Mouse (Mus musculus): ENCODE data around the gene Elp4.
A peak's percentile ranks its signal among the peaks of the same experiment; 100 is the strongest.

Elp4 gene

DNA sequence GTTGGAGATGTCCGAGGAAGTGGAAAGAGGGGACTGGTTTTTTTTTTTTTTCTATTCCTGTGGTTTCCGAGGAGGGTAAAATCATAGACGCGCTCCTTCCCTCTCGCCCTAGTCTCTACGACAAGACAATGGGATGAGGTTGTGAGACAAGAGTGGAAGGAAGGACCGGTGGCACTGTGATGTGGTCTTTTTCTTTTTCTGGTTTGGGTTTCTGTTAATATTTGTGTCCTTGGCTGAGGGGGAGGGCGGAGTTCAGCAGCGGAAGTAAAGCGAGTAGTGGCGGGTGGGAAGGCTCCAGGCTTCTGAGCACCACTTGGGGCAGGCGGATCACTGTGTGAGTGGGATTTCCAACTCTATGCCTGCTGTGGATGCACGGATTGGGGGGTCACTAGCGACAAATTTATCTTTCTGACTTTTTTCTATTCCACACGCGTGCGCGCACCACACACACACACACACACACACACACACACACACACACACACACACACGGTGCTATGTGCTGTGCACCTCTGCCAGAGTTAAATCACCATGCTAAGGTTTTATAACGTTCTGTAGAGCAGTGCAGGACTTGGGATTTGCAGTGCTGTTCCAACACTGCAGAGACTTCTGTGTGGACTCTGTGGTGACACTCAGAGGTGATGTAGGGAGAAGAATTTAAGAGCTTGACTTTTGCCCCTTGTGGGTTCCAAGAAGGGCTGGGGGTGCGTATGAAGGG lies 221.6 kb downstream of the Elp4 start:
- no peak for DNase-seq (ENCODE audit: low spot score in 2 of 2)

DNA sequence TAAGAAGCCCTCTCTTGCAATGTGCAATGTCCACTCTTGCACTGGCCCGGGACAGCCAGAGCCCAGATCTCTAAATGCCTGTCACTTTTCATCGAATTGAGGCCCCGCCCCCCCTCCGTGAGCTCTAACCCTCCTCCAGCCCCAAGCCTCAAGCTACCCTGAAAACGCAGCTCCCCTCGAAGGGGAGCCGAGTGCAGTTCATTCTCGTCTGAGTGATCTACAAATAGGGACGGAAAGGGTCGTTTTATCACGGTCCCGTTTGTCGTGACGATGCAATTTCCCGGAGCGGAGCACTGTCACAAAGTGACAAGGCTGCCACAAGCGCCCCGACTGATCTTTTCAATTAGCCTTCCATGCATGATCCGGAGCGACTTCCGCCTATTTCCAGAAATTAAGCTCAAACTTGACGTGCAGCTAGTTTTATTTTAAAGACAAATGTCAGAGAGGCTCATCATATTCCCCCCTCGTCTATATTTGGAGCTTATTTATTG lies 222.3 kb downstream of the Elp4 start:
- DNase-seq (ENCODE audit: low spot score in 2 of 2): no peak

DNA sequence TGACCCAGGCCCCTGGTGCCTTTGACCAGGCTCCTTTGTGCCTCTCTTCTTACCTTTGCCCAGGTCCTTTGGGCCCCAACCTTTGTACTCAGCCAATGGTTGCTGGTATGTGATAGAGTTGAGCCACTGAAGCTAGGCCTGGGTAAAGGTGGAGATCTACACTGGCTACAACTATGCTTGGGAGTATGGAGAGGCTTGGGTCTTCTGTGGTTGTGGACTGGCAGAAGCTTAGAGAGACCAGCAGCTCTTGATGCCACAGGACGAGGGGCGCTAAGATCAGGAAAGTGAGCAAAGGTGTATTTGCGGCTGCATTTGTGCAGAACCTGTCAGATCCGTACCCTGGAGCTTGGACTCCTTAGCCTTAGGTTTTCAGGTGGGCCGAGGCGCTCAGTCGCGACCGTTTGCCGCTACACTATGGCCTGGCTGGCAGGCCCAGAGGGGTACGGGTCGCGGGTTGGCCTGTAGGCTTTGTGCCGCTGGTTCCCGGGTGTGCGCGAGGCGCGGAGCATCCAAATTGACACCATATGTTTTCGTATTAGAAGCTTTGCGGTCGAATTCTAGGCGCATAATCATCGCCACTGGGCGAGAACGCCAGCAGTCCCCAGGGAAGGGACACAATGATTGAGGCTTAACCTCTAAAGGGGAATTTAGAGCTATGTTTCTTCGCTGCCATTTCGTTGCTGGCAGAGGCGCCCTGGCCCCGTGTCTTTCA lies 223.2 kb downstream of the Elp4 start:
- no peak for DNase-seq (ENCODE audit: low spot score in 2 of 2)

DNA sequence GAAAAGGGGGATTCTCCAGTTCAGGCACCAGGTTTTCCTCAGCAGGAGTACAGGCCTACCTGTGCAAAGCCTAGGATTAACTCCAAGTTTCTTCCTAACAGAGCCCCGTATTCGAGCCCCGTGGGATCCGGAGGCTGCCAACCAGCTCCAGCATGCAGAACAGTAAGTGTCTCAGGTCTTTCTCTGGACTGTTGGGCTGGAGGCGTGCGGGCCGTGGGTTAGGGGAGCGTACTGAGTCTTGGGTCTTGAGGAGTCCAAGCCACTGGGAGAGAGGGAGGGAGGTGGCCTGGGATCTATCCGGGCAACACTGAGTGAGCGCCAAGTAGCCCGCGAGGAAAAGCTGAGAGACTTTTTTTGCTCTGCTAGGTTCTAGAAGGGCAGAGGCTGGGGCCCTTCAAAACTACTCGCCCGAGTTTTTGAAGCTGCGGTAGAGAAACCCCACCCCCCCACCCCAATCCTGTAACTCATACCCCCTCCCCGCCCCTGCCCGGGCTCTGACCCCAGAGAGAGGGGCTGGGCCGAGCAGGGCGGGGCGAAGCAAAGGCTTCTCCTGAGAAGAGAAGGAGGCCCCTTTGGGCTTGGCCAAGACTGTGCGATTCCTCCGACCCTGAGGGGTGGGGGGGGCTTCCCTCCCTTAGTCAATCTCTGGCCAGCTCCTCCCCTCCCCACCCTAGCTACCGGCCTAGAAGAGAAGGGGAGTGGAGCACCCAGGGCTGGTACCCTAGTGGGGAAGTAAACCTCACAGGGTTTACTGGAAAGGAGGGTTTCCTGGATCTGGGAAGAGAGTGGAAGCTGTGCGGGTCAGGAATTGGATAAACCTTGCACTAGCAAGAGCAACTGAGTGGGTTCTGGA lies 224.0 kb downstream of the Elp4 start:
- DNase-seq (ENCODE audit: low spot score in 2 of 2): no peak

DNA sequence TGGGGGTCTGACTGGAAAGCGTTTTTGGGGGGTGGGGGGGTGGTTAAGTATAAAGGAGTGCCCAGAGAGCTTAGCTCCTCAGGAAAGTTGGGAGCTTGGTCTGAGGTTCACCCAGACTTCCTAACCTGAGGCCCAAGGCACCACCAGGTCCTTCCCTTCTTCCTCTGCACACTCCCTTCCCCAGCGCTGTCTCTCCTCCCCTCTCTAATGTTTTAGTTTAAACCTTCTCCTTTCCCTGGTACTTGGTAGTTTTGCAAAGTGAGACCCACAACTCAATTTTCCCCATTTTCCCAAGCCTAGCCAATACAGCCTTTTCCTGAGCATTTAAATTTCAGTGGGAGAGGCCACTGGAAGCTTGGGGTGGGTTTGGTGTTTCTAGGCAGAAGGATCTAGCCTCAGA lies 225.0 kb downstream of the Elp4 start:
- no peak for DNase-seq (ENCODE audit: low spot score in 2 of 2)

DNA sequence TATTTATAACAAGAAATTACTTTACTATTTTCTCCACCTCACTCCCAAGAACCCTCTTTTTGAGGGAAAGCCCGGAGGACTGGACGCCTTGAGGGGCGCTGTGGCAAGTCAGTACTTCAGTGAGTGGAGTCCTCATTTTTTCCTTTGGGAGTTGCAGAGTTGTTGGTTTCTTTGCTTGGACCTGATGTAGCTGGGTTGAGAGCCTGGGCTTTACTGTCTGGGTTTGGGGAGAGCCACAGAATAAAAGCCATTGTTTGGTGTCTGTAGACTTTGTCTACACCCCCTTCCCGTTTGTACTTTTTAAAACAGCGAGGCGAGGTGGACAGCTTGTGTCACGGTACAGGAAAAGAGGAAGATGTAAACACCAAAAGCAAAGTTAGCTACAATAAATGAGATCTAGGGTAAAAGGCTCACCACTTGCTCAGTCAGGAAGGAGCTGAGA lies 225.5 kb downstream of the Elp4 start:
- DNase-seq (ENCODE audit: low spot score in 2 of 2): no peak

DNA sequence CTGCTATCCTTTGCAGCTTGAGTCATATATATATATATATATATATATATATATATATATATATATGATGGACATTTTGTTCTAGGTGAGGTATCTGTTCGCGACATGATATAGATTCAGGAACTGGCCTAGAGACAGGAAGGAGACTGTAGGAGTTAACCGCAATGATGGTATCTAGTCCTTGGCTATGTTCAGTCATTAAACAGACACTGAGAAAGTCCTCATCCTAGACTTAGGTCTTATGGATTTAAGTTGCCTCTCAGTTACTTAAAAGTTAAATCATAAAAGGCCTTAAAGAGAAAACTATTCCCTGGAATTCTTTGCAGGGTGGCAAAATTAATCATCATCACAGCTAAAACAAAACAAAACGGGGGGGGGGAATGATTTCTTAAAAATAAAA lies 226.1 kb downstream of the Elp4 start:
- no peak for DNase-seq (ENCODE audit: low spot score in 2 of 2)

DNA sequence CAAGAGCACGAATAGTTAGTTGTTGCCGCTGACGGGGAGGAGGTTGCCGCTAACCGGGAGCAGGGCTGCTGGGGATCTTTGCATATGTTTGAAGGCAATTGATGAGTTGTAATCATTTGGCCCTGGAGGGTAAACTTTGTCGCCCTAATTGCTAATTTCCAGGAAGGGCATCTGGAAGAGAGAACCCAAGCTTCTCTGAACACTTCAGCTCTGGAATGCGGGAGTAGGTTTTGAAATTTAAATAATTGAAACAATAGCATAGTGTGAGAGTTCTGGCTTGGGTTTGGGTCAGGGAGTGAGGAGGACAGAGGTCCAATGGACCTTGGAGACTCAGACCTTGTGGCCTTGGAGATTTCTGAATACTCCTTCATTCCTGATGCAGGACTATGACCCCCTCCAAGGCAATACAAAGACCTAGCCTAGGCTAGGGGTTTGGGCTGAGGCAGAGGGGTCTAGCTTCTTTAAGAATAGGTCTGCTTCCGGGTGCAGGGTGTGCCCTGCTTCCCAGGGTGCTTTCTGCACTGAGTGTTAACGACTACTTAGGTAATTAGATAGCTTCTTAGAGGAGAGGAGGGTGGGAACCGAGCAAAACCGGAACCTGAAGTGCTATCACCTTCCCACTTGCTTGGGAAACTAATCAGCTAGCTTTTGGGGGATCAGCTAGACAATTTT lies 226.8 kb downstream of the Elp4 start:
- no peak for DNase-seq (ENCODE audit: low spot score in 2 of 2)

DNA sequence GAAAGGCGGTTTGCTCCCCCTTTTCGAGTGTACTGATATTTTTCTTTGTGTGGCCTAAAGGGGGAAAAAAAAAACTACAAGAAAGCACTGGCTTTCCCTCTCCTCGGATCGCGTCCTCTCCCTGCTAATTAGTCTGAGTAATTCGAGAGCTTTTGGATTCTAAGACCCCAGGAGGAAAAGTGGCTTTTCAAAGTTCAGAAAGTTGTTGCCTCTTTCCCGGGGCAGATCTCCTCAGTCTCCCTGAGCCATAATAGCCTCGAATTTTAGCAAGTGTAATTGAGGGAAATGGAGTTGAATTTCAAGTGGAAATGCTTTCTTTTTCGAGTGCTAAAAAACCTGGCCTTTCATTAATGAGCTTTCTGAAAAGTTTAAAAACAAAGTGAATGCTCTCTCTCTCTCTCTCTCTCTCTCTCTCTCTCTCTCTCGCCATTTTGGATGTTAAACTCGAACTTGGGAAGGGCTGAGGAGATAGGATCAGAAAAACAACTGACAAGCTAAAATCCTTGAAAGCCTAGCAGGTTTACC lies 227.4 kb downstream of the Elp4 start:
- no peak for DNase-seq (ENCODE audit: low spot score in 2 of 2)

DNA sequence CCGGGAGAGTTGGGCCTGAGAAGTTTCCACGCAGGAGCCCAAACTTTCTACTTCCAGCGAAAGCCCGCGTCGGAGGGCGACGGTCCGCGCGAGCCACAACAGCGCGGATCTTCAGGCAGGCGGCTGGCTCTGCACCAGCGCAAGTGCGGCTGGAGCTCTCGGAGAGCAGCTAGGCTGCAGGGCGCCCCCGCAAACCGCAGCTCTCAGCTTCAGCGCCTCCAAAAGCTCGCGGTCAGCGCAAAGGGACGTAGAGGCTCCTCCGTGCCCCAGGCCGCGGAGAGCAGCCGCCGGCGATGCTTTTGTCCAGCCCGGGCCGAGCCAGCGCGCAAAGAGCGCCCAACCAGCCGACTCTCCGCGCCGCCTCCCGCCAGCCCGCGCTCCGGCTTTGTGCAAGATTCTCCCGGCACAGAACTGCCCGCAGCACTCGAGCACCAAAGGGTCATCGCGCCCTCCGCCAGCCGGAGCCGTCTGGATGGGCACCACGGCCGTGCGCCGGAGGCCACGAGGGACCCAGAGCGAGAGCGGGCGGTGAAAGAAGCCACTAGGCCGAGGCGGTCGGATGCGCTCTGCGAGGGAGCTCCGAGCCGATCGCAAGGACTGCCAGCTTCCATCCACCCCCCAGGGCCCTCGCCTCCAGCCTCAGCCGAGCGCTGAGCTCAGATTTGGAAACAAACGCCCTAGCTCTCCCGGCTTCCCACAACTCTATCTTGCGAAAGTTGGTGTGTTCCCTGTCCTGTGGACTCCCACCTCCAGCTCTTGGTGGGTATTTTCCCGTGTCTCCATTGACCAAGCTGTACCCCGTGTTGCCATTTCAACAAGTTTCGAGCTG lies 228.1 kb downstream of the Elp4 start:
- DNase-seq (ENCODE audit: low spot score in 2 of 2): peak in 1 of 2 experiments; percentile 45

DNA sequence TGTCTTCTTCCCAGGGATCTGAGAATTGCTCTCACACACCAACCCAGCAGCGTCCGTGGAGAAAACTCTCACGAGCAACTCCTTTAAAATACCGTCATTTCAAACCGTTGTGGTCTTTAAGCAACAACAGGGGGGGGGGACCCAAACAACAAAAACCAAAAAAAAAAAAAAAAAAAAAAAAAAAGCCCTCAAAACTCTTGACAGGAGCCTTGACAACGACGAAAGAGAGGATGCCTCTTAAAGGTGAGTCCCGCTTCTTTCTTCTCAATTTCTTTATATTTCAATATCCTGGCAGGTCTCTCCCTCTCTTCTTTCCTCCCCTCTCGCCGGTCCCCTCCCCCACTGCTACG lies 228.7 kb downstream of the Elp4 start:
- DNase-seq (ENCODE audit: low spot score in 2 of 2): no peak

DNA sequence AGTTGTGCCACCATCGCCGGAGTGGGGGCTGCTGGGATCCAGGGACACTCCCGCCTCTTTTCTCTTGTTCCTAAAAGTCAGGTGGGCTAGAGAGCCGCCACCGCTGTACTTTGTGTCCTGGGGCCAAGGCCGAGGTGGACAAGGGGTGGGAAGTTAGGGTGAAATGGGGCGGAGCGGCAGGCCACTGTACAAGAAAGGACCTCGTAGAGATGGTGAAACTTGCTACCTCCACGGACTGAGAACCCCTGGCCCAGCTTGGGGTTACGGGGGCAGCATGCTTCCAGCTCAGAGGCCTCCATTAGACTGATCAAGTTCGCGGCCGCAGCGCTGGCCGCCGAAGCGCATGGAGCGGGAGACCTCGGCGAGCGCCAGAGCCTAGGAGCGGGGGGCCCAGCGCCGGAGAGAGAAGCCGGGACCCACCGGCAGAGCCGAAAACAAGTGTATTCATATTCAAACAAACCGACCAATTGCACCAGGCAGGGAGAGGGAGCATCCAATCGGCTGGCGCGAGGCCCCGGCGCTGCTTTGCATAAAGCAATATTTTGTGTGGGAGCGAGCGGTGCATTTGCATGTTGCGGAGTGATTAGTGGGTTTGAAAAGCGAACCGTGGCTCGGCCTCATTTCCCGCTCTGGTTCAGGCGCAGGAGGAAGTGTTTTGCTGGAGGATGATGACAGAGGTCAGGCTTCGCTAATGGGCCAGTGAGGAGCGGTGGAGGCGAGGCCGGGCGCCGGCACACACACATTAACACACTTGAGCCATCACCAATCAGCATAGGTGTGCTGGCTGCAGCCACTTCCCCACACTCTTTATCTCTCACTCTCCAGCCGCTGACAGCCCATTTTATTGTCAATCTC lies 229.3 kb downstream of the Elp4 start:
- DNase-seq (ENCODE audit: low spot score in 2 of 2): peak in 1 of 2 experiments; percentile 75

DNA sequence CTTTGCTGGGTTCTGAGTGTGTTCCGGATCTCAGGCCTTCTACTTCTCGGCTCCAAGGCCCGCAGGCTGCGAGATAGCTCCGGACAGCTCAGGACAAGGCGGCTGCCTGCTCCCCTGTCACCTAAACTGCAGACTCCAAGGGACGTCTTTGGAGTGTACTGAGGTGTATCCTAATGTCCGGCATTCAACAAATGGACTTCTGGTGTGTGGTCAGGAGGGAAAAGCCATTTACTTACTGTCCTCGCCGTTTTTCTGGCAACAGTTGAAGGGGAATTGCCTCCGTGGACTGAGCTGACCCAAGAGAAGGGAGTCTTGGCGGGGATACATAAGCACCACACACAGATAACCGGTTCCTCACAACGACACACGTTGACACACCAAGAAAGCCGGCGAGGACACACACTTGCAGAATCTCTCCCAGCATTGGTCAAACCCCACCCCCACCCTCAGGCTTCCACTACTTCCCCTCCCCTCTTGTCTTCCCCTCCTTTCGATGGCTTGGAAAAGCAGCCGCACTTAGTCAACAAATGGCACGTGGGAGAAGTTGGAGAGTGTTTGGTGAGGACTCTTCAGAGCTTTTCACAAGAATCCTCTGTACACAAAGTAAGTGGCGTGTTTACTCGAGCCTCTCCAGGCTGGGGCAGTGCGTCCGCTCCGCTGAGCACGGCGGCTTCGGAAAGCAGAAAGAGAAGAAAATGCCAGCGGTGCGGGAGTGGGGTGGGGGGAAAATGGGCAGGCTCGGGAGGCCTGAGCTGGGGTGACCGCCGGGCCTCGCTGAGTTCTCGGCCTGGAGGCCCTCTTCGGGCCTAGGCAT lies 230.1 kb downstream of the Elp4 start:
- peak in 1 of 2 experiments; percentile 38 for DNase-seq (ENCODE audit: low spot score in 2 of 2)

DNA sequence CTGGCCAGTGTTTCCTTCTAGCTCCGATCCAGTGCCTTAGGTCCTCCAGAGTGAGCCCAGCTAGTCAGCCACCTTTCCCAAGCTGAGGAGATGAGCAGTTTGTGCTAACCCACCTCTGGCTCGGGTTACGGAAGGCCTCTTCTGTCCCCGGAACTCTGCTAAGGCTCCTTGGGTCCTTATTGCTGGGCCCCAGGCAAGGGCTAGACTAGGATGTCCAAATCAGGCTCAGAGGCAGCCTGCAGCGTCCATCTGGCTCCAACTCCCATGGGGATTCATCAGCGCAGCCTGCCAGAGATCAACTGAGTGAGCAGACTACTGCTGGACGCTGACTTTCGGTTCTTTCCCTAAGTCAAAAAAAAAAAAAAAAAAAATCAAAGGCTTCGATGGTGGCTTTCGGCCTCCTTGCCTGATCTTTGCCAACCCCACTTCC lies 230.7 kb downstream of the Elp4 start:
- DNase-seq (ENCODE audit: low spot score in 2 of 2): peak in 1 of 2 experiments; percentile 78

DNA sequence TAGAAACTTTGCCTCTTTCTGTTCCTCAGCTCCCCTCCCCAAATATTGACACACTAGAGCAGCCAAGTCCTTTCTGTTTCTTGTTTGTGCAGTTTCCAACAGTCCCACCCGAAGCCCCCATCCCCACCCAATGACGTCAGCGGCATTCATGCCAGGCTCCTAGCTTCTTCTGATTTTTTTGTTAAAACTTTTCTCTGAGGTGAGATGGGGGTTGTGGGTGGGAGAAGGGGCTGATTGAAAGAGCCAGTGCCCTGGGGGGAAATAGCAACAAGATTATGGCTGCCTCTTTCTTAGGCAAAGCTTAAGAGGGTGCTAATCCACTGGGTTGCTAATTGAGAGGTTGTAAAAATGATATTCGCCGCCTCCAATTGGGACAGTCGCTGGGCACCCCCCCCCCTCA lies 231.3 kb downstream of the Elp4 start:
- peak in 1 of 2 experiments; percentile 49 for DNase-seq (ENCODE audit: low spot score in 2 of 2)

DNA sequence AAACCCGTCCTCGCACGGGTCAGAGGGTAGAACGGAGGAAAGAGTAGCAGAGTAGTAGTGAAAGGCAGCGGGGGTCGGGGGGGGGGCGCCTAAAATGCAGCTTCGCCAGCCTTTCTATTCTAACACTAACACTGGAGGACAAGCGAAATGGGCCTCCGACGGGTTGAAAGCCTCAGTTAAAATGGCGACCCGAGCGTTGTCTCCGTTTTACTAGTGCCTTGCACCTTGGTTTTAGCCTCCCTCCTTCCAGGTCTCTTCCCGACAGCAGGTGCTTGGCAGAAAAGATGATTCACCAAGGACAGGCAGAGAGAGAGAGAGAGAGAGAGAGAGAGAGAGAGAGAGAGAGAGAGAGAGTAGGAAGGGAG lies 231.8 kb downstream of the Elp4 start:
- DNase-seq (ENCODE audit: low spot score in 2 of 2): peak in 1 of 2 experiments; percentile 14

DNA sequence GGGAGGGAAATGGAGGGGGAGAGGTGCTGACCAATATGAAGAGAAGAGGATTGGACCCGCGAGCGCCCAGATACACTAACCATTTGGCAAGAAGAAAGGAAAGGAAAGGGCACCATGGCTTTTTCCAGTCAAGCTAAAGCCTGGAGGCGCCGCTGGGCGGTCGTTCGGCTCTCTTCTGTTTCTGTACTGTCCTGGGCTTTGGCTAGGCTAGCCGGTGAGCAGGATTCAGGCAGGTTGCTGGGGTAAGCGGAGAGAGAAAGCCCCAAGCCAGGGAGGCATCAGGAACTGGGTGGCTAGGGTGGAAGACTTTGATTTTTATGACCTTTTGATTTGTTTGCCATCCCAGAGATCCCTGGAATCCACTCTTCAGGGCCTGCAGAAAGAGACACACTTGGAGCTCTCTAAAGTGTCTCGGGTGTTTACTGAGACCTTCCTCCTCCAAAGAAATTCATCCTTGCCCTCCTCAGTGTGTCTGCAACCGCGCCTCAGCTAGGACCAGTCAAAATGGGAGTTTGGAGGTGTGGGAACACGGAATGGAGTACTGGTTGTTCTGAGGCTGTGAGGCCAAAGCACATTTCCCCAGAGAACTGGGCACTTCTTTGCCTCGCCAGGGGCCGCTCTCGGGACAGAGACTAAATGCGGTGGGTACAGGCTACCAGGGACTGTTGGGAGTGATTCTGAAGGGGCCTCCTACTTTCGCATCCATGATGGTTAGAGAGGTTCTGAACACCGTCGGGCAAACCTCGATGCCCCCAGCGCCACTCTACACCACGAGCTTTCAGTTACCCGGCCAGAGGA lies 232.4 kb downstream of the Elp4 start:
- DNase-seq (ENCODE audit: low spot score in 2 of 2): peak in 1 of 2 experiments; percentile 30
